Mouse (Mus musculus) fat pad, adult 2 months (tissue): ENCODE results near the gene Nrxn3.

Source experiments
- DNase-seq: peaks from one replicate; pipeline ENCODE4 v3.0.0-alpha.2; 2011; ENCODE audit warnings: low read depth, low spot score; ENCODE audit errors: extremely low read depth

Nrxn3 gene

GRCm38 (mm10) chr12:88722691-88723070 lies at the start of gene Nrxn3:
Gene Nrxn3 (plus strand): TSS chr12:88722876.
- no peak for DNase-seq

- no peak for DNase-seq
These were observed 18.4 kb upstream of the Nrxn3 start for GRCm38 (mm10) chr12:88704159-88704846.

- DNase-seq, result no peak
These were observed 16.7 kb upstream of the Nrxn3 start for GRCm38 (mm10) chr12:88705959-88706358.

- no peak for DNase-seq
These were observed 14.9 kb upstream of the Nrxn3 start for GRCm38 (mm10) chr12:88707786-88708185.

- no peak for DNase-seq
These were observed 13.5 kb upstream of the Nrxn3 start for GRCm38 (mm10) chr12:88709223-88709622.

- no peak for DNase-seq
These were observed 9.2 kb upstream of the Nrxn3 start for GRCm38 (mm10) chr12:88713456-88713855.

GRCm38 (mm10) chr12:88722031-88722690 lies 515 bp upstream of the Nrxn3 start:
- no peak for DNase-seq

- DNase-seq, result no peak
These were observed 3.6 kb downstream of the Nrxn3 start for GRCm38 (mm10) chr12:88726316-88726715.

- no peak for DNase-seq
These were observed 4.1 kb downstream of the Nrxn3 start for GRCm38 (mm10) chr12:88726755-88727154.

GRCm38 (mm10) chr12:88730720-88731119 lies 8.0 kb downstream of the Nrxn3 start:
- DNase-seq, result no peak

GRCm38 (mm10) chr12:88735045-88735444 lies 12.4 kb downstream of the Nrxn3 start:
- no peak for DNase-seq

- no peak for DNase-seq
These were observed 14.4 kb downstream of the Nrxn3 start for GRCm38 (mm10) chr12:88737081-88737480.

- no peak for DNase-seq
These were observed 15.9 kb downstream of the Nrxn3 start for GRCm38 (mm10) chr12:88738616-88739015.

- no peak for DNase-seq
These were observed 24.1 kb downstream of the Nrxn3 start for GRCm38 (mm10) chr12:88746788-88747187.

GRCm38 (mm10) chr12:88764791-88765190 lies 42.1 kb downstream of the Nrxn3 start:
- no peak for DNase-seq

GRCm38 (mm10) chr12:88774666-88775065 lies 52.0 kb downstream of the Nrxn3 start:
- DNase-seq, result no peak

GRCm38 (mm10) chr12:88778036-88778435 lies 55.4 kb downstream of the Nrxn3 start:
- DNase-seq, result no peak

- DNase-seq, result no peak
These were observed 61.8 kb downstream of the Nrxn3 start for GRCm38 (mm10) chr12:88784199-88785147.

GRCm38 (mm10) chr12:88793314-88793713 lies 70.6 kb downstream of the Nrxn3 start:
- no peak for DNase-seq

- DNase-seq, result no peak
These were observed 78.4 kb downstream of the Nrxn3 start for GRCm38 (mm10) chr12:88800990-88801655.

GRCm38 (mm10) chr12:88801656-88802007 lies 79.0 kb downstream of the Nrxn3 start:
- no peak for DNase-seq
